Mouse (Mus musculus) E14TG2a.4 (cell line): ENCODE results near the gene Rbm33.

Experiments
- CTCF ChIP-seq: conservative IDR thresholded peaks from 2 replicates; pipeline ENCODE4 v1.5.1; 2014; ENCODE audit warnings: low read length
- NANOG ChIP-seq: IDR thresholded peaks from 2 replicates; pipeline ENCODE4 v1.6.1; 2014; ENCODE audit warnings: borderline replicate concordance, low read length, mixed read lengths
- POU5F1 ChIP-seq: IDR thresholded peaks from 2 replicates; pipeline ENCODE4 v1.6.1; 2014; ENCODE audit warnings: low read length, borderline replicate concordance

GRCm38 (mm10) chr5:28461376-28461775 is 144.5 kb downstream of the Rbm33 start:
- TF ChIP-seq CTCF = no peak
- no peak for TF ChIP-seq POU5F1
- no peak for TF ChIP-seq NANOG
